In genomic region chrX:20704295-20705082, GRCm38 (mm10) we compare ENCODE assay signal across 8 mouse cellular contexts. TPM values are rescaled to one million over a fixed set of nuclear protein-coding genes. Genes with fewer than 3 reads are reported as not detected.
A peak's percentile ranks its signal among the peaks of the same experiment; 100 is the strongest.
DNase-seq lines count a peak whose midpoint lies in the region; ATAC-seq lines count a peak whose summit lies in the region.

No protein-coding gene starts in this region.

- WGBS in hindbrain, embryonic 14.5 days: 23% methylated on average over 32 of the region's 32 CpGs

- peak overlapping the region; percentile 55 for H3K4me2 ChIP-seq in hindbrain, embryonic 14.5 days (replicated peaks)

- ATAC-seq in hindbrain, embryonic 14.5 days (ENCODE audit: low FRiP score): peak; percentile 89

- H3K9me3 ChIP-seq in hindbrain, embryonic 14.5 days (ENCODE audit: control insufficient read depth, low read length): no peaks in the 10 kb centered on the region

- peak; percentile 95 for DNase-seq in ZHBTc4 (ENCODE audit: low read depth, low spot score)
- peak; percentile 77 to 80 for DNase-seq in cerebellum, postnatal 36 days
- peak; percentile 72 to 86 for DNase-seq in frontal cortex, postnatal 36 days (ENCODE audit: low spot score in 2 of 2)
- peak; percentile 64 for DNase-seq in hindbrain, embryonic 14.5 days (ENCODE audit: low spot score)
- peak; percentile 74 for DNase-seq in left cerebral cortex, adult 11 months (ENCODE audit: low spot score)
- DNase-seq in lung, postnatal 36 days: peak; percentile 89
- peak; percentile 81 for DNase-seq in right cerebral cortex, adult 18-20 months
- peak; percentile 26 for DNase-seq in urinary bladder, postnatal 10 days (ENCODE audit: low spot score)

- H3K4me1 ChIP-seq in hindbrain, embryonic 14.5 days (replicated peaks; ENCODE audit: control insufficient read depth, insufficient read depth, low read length): no peaks in the 10 kb centered on the region

- peaks cover under 1% of the 10 kb centered on the region; the same call in 1 of the 2 replicates for H3K36me3 ChIP-seq in hindbrain, embryonic 14.5 days (replicated peaks; ENCODE audit: control insufficient read depth, insufficient read depth)

- peak overlapping the region; percentile 61 for H3K4me3 ChIP-seq in hindbrain, embryonic 14.5 days (replicated peaks; ENCODE audit: low read length)

- H3K27me3 ChIP-seq in hindbrain, embryonic 14.5 days (ENCODE audit: control insufficient read depth, insufficient read depth, low read length): no peaks in the 10 kb centered on the region

- H3K9ac ChIP-seq in hindbrain, embryonic 14.5 days: peak overlapping the region; percentile 74

- peak overlapping the region; percentile 89 for H3K27ac ChIP-seq in hindbrain, embryonic 14.5 days

RNA-seq across cellular contexts. Expression of gene Usp11, which starts 0.8 kb away (rescaled TPM):
- 81.4 and 91.6 TPM in 2 replicates for polyA plus RNA-seq in hindbrain, embryonic 14.5 days (2014; fragmentation: Nextera tagmentation; extraction: Ambion mirVana)

RNA-seq across cellular contexts. Expression of gene Cdk16, which starts 16.7 kb away (rescaled TPM):
- 126 and 142 TPM in 2 replicates for polyA plus RNA-seq in hindbrain, embryonic 14.5 days (2014; fragmentation: Nextera tagmentation; extraction: Ambion mirVana)

RNA-seq across cellular contexts. Expression of gene Uba1, which starts 46.4 kb away (rescaled TPM):
- 332 and 338 TPM in 2 replicates for polyA plus RNA-seq in hindbrain, embryonic 14.5 days (2014; fragmentation: Nextera tagmentation; extraction: Ambion mirVana)

Comparison
In these comparisons a context has a peak if more than half of its experiments do, and no peak if none do; other contexts are left out.
1. Peak in every context shown above with its lines: DNase-seq, ATAC-seq, H3K4me3 ChIP-seq and H3K27ac ChIP-seq.
2. DNase-seq: peak in every context shown above with its lines; median percentile 95 in ZHBTc4; 89 in lung, postnatal 36 days; 81 in right cerebral cortex, adult 18-20 months; 79 in frontal cortex, postnatal 36 days; 78 in cerebellum, postnatal 36 days; 74 in left cerebral cortex, adult 11 months; 64 in hindbrain, embryonic 14.5 days; 26 in urinary bladder, postnatal 10 days.